Mouse (Mus musculus) left cerebral cortex, adult 18-20 months (tissue): ENCODE data around the gene Mpst. TPM values are rescaled to one million over a fixed set of nuclear protein-coding genes. Genes with fewer than 3 reads are reported as not detected.

Experiments
- DNase-seq, 2 experiments: peaks; one replicate each; pipeline ENCODE4 v3.0.0; 2021 to 2022; ENCODE audit warnings: low spot score in 2 of 2, mixed read lengths in 1 of 2
- long read RNA-seq, 2 experiments: library from polyadenylated mRNA; stranded (forward); transcript quantifications; one replicate each; pipeline ENCODE4 v2.0.0; 2021
- total RNA-seq, 2 experiments: library from RNA; stranded (reverse); gene quantifications; 2 replicates each; pipeline ENCODE4 v1.2.3; 2021

Gene Mpst
- total RNA-seq, result 10 to 100 TPM; 28.4 to 33.0 TPM
- long read RNA-seq, experiment 1, result 0 reads
- long read RNA-seq, experiment 2, partial matches to known transcripts, result 0 of 1 reads
- long read RNA-seq, experiment 2, other reads (novel, unspliced or antisense), result 1 of 1 reads

DNA sequence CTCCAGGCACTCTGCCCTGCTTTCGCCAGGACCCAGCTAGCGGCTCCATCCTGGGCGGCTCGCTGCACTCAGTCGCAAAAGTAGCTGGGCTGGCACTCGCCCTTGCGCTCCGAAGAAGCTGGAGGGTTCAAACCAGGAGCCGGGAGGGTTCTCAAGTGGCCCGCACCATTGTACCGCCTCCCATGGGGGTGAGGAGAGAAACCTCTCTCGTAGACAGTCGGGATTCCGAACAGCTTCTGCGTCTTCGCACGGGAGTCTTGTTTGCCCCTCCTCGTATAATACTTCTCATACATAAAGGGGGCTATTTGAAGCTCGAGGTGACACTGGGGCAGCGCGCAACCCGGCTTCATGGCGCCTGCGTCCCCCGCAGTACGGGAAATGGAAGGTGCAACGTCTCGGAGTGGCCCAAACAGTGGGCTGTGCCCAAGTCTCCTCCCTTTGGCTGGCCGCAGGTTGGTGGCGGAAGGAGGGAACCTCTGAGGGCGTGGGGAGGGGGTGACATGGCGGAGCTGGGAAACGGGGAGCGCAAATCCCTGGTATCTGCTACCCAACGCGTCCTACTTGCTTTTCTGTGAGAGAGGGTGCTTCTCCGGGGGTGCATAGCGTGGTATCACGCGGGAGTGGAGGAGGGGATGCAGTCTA lies at the start of gene Mpst:
Gene Mpst (plus strand): TSS at position 124 of the 642 bp plus-strand sequence.
- peak; percentile 86 to 87 for DNase-seq

DNA sequence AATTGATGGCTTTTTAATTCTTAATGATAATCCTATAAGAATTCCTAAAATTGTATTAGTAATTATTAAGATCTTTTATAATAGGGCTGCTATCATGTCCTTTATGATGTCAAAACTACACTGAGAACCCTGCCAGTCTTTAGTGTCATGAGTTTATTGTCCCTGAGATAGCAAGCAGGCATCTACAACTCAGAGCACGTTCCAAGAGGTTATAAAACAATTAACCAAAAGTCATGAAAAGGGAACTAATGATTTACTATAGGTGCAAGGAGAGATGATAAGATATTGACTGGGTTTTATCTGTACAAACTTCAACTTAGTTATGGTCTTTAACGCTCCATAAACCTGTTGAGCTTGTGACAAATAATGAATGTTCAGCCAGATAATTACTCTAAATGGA lies 40.3 kb upstream of the Mpst start:
- no peak for DNase-seq

DNA sequence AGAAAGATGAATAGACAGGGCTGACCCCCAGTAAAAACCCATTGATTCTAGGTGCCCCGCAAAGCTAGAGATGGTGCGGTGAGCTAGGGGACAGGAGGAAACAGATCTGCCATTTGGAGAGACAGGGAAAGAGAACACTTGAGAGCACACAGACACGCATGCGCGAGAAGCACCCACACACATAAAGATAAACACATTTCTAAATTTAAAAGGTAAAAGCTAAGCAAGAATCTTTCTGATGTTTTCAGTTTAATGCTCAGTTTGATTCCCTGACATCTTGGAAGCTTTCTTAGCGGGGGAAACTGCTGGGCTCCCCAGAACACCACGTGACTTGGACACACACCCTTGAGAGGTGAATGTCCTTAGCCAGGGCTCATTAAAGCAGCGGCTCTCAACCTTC lies 39.3 kb upstream of the Mpst start:
- peak in 1 of 2 experiments; percentile 52 for DNase-seq

DNA sequence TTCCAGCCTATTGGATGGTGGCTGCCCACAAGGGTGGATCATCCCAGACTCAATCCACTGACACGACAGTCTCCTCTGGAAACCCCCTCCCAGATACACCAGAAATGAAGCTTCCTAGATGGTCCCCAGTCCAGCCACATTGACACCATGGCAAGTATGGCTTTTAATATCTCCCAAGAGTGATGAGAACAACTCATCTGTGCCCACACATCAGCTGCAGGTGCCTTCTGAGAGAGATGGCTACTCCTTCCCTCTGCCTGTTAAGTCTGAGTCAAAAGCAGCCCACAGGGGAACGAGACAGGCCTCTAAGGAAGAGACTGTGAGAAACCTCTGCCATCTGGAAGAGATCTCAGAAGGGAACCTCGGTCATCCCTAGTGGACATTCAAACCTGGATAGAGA lies 38.4 kb upstream of the Mpst start:
- no peak for DNase-seq

DNA sequence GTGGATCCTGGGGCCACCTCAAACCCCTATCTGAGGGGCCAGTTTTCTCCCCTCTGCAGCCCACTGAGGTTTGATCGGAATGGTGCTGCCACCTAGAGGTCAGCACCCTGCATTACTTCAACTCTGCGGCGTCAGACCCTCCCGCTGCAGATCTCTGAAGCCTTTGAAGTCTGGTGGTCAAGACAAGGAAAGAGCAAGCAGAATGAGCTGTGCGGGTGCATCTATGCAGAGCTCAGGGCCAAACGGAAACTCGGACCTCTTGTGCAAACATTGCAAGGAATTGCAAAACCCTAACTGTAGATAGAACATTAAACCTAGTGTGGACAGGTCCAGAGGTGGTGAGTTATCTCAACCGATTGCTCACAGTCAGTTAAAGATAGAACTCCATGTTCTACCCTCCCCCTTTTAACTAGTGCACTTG lies 37.3 kb upstream of the Mpst start:
- peak; percentile 23 to 48 for DNase-seq

DNA sequence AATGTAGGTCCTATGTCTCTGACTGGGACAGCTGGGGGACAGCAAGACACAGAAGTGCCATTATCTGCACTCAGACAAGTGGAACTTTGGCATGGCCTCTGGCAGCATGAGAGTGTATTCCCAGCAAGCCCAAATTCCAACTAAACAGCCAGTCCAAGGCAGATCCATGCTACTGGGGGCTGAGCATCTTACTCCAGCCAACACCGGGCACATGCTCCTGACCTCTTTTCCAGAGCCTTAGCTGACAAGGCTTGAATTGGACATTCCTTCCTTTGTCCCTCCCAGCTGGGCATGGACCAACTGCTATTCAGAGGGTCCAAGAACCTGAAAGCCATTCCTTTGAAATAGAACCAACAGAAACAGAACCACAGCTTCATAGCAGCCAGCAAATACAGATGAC lies 36.6 kb upstream of the Mpst start:
- DNase-seq, result no peak

DNA sequence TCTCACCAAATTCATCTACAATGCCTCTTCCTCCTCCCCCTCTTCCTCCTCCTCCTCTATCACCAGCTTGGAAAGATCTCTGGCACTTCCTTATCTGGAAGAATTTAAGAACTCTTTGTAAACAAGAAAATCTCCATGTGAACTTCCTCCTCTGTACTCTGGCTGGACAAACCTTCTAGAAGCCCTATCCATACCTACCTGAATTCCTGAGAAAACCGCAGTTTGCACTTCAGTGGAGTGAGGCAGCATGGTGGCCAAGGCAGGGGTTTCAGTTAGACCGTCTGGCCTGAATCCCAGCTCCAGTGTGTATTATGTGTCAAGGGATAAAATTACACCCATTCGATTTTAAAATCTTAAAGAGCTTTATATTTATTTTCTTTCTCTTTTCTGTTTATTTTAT lies 33.4 kb upstream of the Mpst start:
- no peak for DNase-seq

DNA sequence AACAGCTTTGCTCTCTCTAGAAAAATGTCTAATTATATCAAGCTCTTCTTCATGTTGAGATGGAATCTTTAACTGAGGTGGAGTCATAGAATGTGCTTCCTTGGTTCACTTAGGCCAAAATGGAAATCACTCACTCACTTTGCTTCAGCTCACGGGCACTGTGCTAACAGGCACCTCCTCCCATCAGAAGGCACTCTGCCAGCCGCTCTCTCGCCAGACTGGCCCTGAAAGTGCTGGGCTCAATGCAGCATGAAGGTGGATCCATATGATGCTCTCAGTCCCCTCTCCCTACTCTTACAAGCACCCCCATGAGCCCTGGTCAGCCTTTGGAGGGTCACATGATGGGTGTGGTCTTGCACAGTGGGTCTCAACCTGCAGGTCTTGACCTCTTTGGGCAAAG lies 32.0 kb upstream of the Mpst start:
- peak in 1 of 2 experiments; percentile 50 for DNase-seq

DNA sequence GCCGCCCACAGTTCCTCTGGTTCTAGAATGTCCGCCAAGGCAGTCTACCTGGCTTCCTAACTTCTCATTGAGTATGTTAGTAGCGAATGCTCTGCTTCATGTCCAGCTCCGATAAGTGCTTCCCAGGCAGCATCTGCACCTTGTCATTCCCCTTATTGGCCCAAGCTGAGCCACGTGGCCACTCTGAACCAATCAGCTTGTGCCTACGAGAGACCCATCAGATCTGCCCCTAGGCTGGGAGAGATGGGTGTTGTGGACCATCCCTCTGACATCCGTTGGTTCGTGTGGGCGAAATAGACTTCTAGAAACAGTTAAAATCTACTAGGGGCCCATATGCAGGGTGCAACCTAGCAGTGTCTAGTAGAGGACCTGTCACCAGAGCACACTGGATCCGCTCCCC lies 28.4 kb upstream of the Mpst start:
- DNase-seq, result no peak

DNA sequence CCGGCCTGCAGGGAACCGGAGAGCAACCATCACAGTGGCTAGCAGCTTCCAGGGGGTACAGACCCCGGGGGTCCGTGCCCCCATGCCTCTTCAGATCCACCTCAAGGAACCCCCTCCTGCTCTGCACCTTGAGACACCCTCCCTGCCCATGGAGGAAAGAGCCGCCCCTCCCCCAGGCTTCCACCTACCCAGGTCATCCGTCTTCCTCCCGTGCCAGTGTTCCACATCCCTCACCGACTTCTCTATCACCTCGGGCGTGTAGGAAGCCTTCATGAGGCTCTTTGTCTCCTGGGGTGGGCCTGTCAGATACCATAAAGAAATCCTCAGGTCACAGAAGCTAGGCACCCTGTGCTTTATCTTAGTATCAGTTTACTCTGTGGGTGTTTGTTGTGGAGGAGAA lies 27.7 kb upstream of the Mpst start:
- no peak for DNase-seq

DNA sequence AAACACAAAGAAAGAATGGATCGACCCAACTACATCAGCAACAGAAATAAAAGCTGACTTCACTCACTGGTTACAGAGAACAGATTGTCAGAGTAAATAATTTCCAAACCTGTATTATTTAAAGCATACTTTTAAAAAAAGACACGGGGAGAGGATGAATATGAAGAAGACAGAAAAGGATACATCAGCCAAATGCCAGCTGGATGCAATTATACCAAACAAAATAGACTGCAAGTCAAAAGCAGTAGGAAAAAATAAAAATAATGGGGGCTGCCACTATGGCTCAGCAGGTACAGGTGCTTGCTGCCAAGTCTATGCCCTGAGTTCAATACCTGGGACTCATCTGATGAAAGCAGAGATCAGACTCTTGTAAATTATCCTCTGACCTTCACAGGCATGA lies 26.0 kb upstream of the Mpst start:
- no peak for DNase-seq

DNA sequence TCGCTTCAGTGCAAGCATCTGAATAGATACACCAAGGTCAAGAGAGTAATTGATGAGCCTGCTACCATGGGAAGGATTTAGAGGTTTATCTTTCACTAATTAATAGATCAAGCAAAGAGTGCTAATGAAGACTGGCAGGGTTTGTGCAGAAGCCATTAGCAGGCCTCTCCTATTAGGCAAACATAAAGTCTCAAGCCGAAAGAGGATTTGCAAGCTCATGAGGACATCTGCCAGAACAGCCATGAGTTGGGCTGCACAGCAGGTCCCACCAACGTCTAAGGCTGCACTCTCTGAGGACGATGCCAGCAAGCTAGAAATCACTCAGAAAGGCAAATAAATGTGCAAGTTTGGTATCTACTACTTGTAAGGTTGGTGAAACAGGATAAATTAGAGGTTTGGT lies 25.5 kb upstream of the Mpst start:
- no peak for DNase-seq

DNA sequence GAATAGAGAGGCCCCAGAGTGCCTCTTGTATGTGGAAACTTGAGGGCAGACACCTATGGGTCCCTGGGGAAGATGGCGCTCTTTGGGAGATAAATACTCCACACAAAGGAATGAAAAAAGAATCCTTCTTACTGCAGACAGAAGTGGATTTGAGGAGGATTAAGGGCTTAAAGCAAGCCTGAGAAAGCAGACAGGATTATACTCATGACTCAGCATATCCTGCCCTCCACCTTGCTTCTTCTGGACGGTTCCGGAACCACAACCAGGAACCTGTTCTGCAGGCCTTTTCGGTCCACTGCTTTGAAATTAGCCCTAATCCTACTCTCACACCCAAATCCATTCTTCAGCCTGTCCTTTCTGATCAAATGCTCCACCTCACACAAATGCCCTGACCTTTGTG lies 24.1 kb upstream of the Mpst start:
- DNase-seq, result no peak

DNA sequence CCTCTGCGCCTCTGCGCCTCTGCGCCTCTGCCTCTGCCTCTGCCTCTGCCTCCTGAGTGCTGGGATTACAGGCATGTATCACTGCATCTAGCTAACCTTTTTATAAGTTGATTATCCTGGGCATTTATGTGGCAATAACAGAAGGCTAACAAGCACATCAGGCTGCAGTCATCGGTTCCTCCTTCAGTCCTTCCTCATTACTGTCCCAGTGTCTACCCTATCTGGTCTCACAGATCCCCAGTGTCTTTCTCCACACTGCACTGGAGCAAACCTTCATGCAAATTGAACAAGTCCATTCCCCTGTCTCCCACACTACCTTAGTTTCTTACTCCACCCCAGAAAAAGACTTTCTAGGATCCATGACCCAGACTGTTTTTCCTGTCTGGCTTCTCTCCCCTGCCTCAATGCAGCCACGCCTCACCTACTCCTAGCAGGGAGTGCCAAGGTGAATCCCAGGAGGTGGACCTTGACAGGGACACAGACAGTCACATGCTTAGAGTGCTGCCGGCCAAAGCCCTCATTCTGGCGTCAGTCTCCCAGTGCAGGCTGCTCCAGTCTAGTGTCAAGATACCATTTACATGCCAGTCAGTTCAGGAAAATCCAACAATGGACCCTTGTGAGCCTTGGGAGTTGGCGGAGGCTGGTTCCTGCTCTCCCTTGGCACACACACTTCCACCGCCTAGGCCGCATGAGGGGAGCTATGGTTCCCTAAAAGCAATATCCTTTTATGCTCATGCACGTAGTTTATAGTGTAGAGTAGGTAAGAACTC lies 22.6 kb upstream of the Mpst start:
- peak in 1 of 2 experiments; percentile 39 for DNase-seq

DNA sequence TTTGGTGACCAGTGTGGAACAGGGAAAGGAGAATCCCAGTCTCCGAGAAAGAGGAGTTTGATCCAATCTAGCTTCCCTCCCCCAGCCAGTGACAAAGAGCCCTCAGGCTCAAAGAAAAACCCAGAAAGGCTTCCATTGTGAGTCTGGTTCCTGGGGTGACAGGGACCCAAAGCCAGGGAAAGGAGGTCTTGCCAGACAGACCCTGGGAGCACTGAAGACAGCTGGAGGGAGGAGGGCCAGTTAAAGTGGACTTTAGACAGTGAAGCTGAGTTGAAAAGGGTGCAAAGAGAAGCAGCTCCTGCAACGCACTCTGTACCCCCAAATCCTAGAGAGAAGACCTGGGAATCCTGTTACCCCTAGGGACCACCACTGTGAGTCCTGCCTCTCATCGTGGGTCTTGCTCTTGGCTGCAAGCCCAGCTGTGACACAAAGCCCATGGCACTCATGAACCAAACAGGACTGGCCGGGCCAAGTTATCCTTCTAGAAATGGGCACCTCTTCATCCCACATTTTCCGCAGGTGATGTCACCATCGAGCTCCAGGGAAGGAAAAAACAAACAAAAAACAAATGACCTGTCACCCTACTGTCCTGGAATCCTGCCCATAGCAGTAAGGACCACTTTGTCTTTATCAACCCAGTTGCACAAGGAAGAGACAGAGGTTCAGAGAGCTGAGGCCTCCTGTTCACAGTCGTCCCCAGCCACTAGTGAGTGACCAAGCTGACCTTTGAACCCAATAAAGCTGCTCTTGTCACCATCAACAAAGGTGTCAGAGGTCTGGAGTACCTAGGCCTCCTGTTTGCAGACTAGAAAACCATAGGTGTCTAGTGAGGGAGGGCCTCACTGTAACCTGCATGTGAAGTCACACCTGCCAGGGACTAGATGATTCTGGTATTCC lies 21.7 kb upstream of the Mpst start:
- DNase-seq, result no peak

DNA sequence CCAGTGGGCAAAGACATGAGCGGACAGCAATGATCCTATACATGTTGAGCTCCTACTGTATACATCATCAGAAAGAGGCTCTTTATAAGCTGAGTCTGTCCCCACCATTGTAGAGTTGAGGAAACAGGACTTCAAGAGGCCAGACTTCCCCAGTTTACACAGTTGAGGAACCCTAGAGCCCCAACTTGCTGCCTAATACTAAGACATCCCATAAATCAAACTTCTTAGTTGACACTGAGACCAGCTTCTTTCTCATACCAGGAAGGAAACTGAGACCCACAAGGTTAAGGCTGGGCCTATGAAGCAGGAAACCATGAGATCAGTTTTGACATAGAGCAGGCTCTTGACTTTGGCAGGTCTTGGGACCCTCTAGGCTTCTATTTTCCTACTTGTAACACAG lies 20.7 kb upstream of the Mpst start:
- no peak for DNase-seq

DNA sequence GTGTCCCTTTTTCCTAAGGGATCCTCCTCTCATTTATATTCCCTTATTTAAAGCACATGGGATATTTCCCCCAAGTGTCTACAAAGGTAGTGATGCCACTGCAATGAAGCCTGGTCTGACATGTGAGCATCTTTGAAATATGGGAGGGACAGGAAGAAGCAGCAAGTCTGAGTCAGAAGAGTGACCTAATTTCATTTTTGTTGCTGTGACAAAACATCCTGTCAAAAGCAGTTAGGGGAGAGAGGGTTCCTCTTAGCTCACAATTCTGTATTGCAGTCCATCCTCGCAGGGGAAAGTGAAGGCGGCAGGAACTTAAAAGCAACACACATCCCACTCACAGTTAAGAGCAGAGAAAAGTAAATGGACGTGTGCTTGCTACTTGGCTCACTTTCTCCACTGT lies 15.4 kb upstream of the Mpst start:
- DNase-seq, result peak in 1 of 2 experiments; percentile 19

DNA sequence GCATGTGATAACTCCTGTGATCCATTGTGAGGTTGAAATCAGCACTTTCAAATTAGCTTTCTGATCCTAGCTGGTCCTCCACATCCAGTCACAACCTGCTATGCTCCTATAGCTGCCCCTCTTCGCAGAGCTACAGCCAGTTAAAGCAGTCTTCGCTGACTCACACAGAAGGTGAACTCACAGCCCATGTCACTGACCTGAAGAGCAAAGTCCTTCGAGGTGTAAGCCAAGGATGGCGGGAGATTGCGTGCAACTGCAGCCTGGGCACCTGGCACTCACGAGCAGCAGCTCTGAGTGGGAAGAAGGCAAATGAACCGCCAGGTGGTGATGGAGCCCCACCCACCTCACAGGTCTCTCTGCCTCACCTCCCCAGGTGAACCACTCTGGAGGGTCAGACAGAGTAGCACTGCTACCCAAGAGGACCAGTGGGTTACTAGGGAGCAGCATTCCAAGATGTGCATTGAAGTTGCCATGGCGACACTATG lies 10.7 kb upstream of the Mpst start, which contains the start of gene Tex33:
Gene Tex33 (minus strand): TSS at position 435 of the 485 bp plus-strand sequence.
- no peak for DNase-seq

DNA sequence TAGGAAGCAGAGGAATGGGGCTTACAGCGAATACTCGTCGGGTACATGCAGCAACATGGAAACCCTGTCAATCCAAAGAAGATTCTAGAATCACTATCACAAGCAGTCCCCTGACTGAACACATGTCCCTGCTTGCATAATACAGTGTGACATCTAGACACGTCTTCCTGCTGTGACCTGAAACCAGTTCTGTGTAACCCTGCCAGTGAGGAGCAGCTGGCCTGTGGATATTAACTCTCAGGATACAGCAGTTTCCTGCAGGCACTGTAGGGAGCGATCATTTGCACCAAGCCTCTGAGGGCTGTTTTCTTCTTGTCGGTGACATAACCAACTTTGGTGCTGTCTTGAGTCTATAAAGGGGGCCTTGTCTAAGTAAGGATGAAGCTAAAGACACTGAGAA lies 4.9 kb upstream of the Mpst start:
- no peak for DNase-seq

DNA sequence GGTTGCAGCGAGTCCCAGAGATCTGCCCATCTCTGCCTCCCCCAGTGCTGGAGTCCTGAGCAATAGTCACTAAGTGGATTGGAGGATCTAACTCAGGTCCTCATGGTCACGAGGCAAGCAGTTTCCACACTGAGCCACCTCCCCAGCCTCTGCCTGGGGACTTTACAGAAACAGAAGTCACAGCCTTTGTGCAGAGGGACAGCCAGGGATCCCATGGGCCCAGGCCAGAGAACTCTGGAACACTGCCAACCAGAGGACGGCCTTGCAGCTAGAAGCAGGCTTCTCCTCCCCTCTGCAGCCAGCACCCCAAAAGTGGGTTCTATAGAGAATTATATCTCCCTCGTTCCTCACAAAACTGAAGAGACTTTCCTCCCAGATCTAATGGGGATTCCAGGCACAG lies 4.3 kb upstream of the Mpst start:
- DNase-seq, result peak; percentile 24 to 44

DNA sequence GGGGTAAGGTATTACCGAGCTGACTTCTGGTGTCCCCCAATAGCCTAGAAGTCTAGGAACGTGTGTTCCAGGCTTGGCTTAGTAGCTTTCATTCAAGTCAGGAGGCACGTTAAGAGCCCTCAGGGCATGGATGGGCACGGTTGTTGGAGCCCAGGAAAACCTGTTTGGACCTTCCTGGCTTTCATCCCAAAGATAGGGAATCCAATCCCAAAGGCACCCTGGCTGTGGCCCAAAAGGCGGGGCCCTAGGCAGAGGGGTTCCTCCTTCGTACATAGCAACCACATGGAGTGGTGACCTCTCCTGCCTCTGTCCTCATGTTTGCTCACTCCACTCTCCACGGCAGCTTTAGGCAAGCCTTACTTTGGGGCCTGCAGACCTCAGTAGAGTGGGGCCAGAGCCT lies 3.8 kb upstream of the Mpst start:
- DNase-seq, result no peak
